Mouse (Mus musculus): ENCODE data around the gene Trp53bp1. TPM values are rescaled to one million over a fixed set of nuclear protein-coding genes. Genes with fewer than 3 reads are reported as not detected.

Gene Trp53bp1
- polyA plus RNA-seq, 1 experiment from 2014 or later = 125 TPM

DNA sequence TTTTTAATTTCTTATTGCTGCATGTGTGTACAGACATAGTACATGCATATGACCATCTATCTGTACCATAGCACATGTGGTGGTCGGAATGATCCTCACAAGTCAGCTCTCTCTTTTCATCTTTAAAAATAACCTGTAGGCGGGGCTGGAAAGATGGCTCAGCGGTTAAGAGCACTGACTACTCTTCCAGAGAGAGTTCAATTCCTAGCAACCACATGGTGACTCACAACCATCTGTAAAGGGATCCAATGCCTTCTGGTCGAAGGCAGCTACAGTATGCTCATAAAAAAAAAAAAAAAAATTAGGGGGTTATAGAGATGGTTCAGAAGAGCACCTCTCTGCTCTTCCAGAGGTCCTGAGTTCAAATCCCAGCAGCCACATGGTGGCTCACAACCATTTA, 31.8 kb downstream of the Trp53bp1 start:
- Histone ChIP-seq H3K4me3 (no peak overlapping the region), H3K27ac (no peak overlapping the region), H3K27me3 (no peaks in the 10 kb centered on the region), H3K9me3 (no peaks in the 10 kb centered on the region), H3K36me3 (peaks cover 71% of the 10 kb centered on the region), H3K9ac (no peak overlapping the region), H3K4me1 (no peaks in the 10 kb centered on the region), H3K4me2 (replicated peaks) (no peak overlapping the region)
- 90% methylated on average over 4 of the region's 4 CpGs for WGBS
- ATAC-seq (ENCODE audit: insufficient number of reproducible peaks, insufficient read depth, low FRiP score, low TSS enrichment) = no peak

DNA sequence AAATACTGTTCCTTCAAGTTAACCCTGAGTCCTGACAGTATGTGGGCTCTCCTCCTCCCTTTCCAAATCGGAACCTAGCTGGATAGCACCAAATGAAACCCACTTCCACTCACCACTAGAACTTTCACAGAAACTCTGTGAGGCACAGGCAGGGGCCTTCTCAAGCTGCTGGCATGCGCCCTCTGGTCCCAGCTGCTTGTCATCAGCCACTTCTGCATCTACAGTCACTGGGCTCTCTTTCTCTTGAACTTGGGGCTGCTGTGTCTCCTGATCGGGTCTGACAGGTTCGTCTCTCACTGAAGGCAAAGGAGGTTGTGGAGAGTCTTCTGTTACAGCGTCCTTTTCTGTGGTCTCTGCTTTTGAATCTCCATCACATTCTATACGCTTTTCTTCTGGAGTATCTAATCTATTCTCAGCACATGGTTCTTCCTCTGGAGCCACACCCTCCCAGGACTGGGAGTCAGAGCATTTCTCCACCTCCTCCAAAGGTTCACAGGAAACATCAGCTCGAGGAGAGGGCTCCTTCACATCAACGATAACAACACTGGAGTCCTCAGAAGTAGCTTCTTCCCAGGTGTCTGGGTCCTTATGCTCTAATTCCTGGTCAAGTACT, 35.6 kb downstream of the Trp53bp1 start:
- WGBS = 88% methylated on average over 8 of the region's 8 CpGs
- Histone ChIP-seq H3K4me3 (no peak overlapping the region), H3K27me3 (no peaks in the 10 kb centered on the region), H3K36me3 (peaks cover 80% of the 10 kb centered on the region), H3K27ac (no peak overlapping the region), H3K4me1 (no peaks in the 10 kb centered on the region), H3K4me2 (replicated peaks) (no peak overlapping the region), H3K9me3 (no peaks in the 10 kb centered on the region), H3K9ac (no peak overlapping the region)
- ATAC-seq (ENCODE audit: insufficient number of reproducible peaks, insufficient read depth, low FRiP score, low TSS enrichment) = no peak

DNA sequence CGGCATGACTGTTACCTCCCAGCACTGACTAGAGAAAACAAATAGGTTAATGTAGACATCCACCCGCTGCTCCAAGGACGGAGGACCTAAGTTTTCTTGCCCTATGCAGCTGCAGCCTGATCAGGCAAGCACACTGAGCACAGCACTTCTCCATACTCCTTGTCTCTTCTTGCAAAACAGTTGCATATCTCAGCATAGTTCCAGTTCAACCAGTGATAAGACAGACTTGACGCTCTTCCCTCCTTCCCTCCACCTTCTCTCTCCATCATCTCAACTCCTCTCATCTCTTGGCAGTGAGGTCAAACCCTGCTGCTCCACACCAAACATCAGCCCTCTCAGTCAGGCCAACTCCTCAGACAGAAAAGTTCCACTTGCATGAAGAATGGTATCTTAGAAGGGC, 43.1 kb downstream of the Trp53bp1 start:
- Histone ChIP-seq H3K9me3 (no peaks in the 10 kb centered on the region), H3K4me2 (replicated peaks) (no peak overlapping the region), H3K27me3 (no peaks in the 10 kb centered on the region), H3K4me1 (no peaks in the 10 kb centered on the region), H3K4me3 (no peak overlapping the region), H3K27ac (no peak overlapping the region), H3K36me3 (peaks cover 84% of the 10 kb centered on the region), H3K9ac (no peak overlapping the region)
- 90% methylated on average over 4 of the region's 4 CpGs for WGBS
- no peak for ATAC-seq (ENCODE audit: insufficient number of reproducible peaks, insufficient read depth, low FRiP score, low TSS enrichment)

DNA sequence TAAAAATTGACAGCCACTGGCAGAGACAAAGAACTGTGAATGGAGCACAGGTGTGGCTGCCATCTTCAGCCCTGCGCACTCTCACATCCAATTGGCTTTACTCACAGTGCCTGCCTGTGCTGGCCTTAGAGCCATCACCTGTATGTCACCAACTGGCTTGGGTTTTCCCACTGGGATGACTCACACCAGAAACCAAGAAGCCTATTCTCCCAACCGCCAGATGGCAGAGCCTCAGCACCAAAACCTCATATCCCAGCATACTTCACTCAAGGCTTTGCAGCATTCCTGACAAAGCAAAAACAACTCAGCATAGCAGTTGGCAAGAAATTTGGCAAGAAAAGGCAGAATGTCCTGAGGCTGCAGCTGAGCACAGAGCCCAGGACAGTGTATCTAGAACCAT, 48.2 kb downstream of the Trp53bp1 start:
- no peak for ATAC-seq (ENCODE audit: insufficient number of reproducible peaks, insufficient read depth, low FRiP score, low TSS enrichment)
- Histone ChIP-seq H3K27ac (no peak overlapping the region), H3K9ac (no peak overlapping the region), H3K36me3 (peaks cover 80% of the 10 kb centered on the region), H3K4me1 (no peaks in the 10 kb centered on the region), H3K4me2 (replicated peaks) (no peak overlapping the region), H3K4me3 (no peak overlapping the region), H3K9me3 (no peaks in the 10 kb centered on the region), H3K27me3 (no peaks in the 10 kb centered on the region)
- WGBS = 92% methylated on average over 2 of the region's 2 CpGs

DNA sequence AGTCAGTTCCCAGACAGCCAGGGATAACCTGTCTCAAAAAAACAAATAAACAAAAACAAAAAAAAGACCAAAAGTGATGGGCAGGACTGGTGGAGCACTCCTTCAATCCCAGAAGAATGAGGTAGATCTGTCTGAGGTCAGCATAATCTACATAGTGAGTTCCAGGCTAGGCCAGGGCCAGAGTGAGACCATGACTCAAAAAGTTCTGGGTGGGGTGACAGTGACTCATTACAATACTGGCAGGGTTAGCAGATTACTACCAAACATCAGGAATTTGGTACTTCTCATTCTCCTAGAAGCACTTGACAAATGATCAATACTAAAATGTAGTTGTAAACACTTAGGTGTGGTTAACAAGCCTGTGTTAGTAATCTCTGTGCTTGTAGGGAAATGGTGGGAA, 51.2 kb downstream of the Trp53bp1 start:
- no peak overlapping the region for H3K4me2 ChIP-seq (replicated peaks)

DNA sequence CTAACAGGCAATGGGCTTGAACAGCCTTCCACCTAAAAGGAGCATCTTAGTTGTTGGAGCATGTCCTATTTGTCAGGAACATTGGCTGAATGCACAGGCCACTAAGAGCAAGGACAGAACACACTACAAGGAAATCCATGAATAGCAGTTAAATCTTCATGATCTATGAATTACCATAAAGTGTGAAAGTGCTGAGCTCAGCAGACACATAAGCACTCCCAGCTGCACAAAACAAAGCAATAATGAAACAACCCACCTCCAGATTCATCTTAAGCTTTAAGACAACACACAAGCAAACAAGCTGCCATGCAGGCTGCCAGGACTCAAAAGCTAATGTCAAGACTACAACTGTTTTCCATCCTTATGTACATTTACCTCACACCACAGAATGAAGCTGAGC, 52.0 kb downstream of the Trp53bp1 start:
- no peak for ATAC-seq (ENCODE audit: insufficient number of reproducible peaks, insufficient read depth, low FRiP score, low TSS enrichment)
- H3K4me1 ChIP-seq = no peaks in the 10 kb centered on the region
- H3K27ac ChIP-seq = no peak overlapping the region
- no peak overlapping the region for H3K4me2 ChIP-seq (replicated peaks)
- H3K9ac ChIP-seq = no peak overlapping the region
- H3K9me3 ChIP-seq = no peaks in the 10 kb centered on the region
- no peaks in the 10 kb centered on the region for H3K27me3 ChIP-seq
- peaks cover 77% of the 10 kb centered on the region for H3K36me3 ChIP-seq
- no peak overlapping the region for H3K4me3 ChIP-seq

More for the DNA sequence above, 51.2 kb downstream of the Trp53bp1 start:
- no peaks in the 10 kb centered on the region for H3K4me1 ChIP-seq
- H3K4me3 ChIP-seq = no peak overlapping the region
- H3K27me3 ChIP-seq = no peaks in the 10 kb centered on the region
- ATAC-seq (ENCODE audit: insufficient number of reproducible peaks, insufficient read depth, low FRiP score, low TSS enrichment) = no peak
- H3K9ac ChIP-seq = no peak overlapping the region
- H3K27ac ChIP-seq = no peak overlapping the region
- no peaks in the 10 kb centered on the region for H3K9me3 ChIP-seq
- peaks cover 74% of the 10 kb centered on the region for H3K36me3 ChIP-seq

DNA sequence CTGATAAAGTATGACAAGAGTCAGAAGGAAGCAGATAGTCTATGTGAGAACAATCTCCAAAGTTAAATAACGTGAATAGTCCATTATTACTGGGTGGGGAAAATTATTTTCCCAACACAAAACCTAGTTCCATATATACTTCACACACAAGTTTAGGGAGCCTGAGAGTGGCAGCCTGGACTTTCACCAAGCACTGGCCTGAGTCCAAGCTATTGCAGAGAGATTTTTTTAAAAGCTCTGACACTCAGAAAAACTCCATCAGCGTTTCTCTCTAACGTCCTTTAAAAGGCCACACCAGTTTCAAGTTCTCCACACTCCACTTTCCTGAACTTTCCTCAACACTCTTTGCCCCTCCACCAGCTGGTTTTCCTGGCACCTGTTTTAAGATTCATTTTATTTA, 56.7 kb downstream of the Trp53bp1 start:
- ATAC-seq (ENCODE audit: insufficient number of reproducible peaks, insufficient read depth, low FRiP score, low TSS enrichment) = no peak
- H3K9me3 ChIP-seq = no peaks in the 10 kb centered on the region
- no peak overlapping the region for H3K27ac ChIP-seq
- H3K36me3 ChIP-seq = peaks cover 69% of the 10 kb centered on the region
- H3K4me1 ChIP-seq = no peaks in the 10 kb centered on the region
- H3K9ac ChIP-seq = no peak overlapping the region
- H3K27me3 ChIP-seq = no peaks in the 10 kb centered on the region
- H3K4me2 ChIP-seq (replicated peaks) = no peak overlapping the region
- no peak overlapping the region for H3K4me3 ChIP-seq
- 90% methylated on average over 3 of the region's 3 CpGs for WGBS

DNA sequence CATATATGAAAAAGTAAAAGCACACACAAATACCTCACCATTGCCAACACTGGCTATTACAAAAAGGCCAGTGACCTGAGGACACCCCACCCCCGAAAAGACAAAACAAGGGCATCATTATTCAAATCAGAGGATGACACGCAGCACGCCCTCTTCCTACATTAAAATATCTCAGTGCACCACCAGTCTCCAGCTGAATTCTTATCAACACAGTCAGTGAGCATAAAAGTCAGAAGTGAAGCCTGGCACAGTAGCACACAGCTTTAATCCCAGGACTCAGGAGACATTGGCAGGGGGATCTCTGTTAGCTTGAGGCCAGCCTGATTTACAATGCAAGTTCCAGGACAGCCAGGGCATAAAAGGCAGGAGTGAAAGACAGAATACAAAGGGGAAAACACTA, 64.7 kb downstream of the Trp53bp1 start:
- Histone ChIP-seq H3K9ac (no peak overlapping the region), H3K27ac (no peak overlapping the region), H3K4me2 (replicated peaks) (no peak overlapping the region), H3K36me3 (peaks cover 86% of the 10 kb centered on the region), H3K9me3 (no peaks in the 10 kb centered on the region), H3K4me1 (no peaks in the 10 kb centered on the region), H3K27me3 (no peaks in the 10 kb centered on the region), H3K4me3 (no peak overlapping the region)
- 87% methylated on average over 3 of the region's 3 CpGs for WGBS
- ATAC-seq (ENCODE audit: insufficient number of reproducible peaks, insufficient read depth, low FRiP score, low TSS enrichment) = no peak

DNA sequence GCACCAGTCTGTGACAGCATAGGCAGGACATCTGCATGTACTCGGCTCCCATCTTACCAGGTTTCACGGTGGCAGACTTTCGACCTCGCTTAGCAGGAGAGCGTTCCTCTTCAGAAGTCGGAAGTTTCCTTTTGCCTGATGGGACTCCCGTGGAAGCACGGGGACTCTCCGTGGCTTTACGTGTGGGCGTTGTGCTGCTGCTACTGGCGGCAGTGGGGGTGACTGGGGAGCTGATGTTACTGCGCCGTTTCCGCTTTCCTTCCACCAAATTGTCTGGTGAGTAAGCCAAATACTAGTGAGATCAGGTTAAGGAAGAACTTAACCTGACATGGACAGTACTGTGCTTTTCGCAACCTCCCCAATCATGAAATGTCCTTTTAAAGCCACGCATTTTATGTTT, 66.9 kb downstream of the Trp53bp1 start:
- H3K4me1 ChIP-seq = no peaks in the 10 kb centered on the region
- 95% methylated on average over 17 of the region's 17 CpGs for WGBS
- H3K27me3 ChIP-seq = no peaks in the 10 kb centered on the region
- H3K9me3 ChIP-seq = no peaks in the 10 kb centered on the region
- H3K4me2 ChIP-seq (replicated peaks) = no peak overlapping the region
- no peak for ATAC-seq (ENCODE audit: insufficient number of reproducible peaks, insufficient read depth, low FRiP score, low TSS enrichment)
- H3K27ac ChIP-seq = no peak overlapping the region
- H3K36me3 ChIP-seq = peaks cover 90% of the 10 kb centered on the region
- H3K9ac ChIP-seq = no peak overlapping the region
- no peak overlapping the region for H3K4me3 ChIP-seq

DNA sequence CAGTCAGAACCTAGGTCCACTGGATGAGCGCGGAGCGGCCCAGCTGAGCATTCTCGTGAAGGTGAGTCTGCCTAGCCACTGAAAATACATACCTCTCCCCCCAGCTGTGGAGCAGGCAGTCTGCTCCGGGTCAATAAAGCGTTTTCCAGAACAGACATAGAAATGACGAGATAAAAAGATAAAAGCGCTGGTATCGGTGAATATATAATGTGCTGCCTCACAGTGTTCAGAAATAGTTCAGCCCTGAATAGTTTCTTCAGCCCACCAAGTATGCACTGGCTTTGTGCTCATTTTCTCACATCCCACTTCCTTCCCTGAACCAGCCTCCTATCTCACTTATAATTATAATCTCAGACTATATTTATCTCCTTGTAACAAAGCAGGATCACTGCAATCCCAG, 75.7 kb downstream of the Trp53bp1 start:
- no peak overlapping the region for H3K4me3 ChIP-seq
- no peaks in the 10 kb centered on the region for H3K4me1 ChIP-seq
- H3K9me3 ChIP-seq = no peaks in the 10 kb centered on the region
- no peak for ATAC-seq (ENCODE audit: insufficient number of reproducible peaks, insufficient read depth, low FRiP score, low TSS enrichment)
- H3K9ac ChIP-seq = no peak overlapping the region
- peaks cover 93% of the 10 kb centered on the region for H3K36me3 ChIP-seq
- no peak overlapping the region for H3K4me2 ChIP-seq (replicated peaks)
- H3K27me3 ChIP-seq = no peaks in the 10 kb centered on the region
- WGBS = 94% methylated on average over 9 of the region's 9 CpGs
- H3K27ac ChIP-seq = no peak overlapping the region

DNA sequence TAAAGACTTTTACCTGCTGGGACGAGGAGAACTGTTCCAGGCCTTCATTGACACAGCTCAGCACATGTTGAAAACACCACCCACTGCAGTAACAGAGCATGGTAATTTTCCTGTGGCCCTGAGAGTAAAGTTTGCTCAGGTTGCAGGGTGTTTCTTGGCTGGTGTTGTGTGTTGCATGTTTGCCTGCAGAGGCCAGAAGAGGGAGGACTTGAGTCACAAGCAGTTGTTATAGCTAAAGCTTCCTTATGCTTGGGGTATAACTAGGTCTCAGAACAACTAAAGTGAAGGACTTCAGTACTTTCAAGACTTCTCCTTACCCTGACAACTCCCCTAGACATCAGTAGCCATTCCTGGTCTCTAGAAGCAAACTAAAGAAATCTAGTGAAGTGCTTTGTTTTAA, 82.7 kb downstream of the Trp53bp1 start:
- no peaks in the 10 kb centered on the region for H3K4me1 ChIP-seq
- no peak overlapping the region for H3K27ac ChIP-seq
- H3K4me2 ChIP-seq (replicated peaks) = no peak overlapping the region
- no peak overlapping the region for H3K4me3 ChIP-seq
- H3K27me3 ChIP-seq = no peaks in the 10 kb centered on the region
- no peak overlapping the region for H3K9ac ChIP-seq
- ATAC-seq (ENCODE audit: insufficient number of reproducible peaks, insufficient read depth, low FRiP score, low TSS enrichment) = no peak
- WGBS = 68% methylated on average over 1 of the region's 1 CpGs
- H3K36me3 ChIP-seq = peaks cover 68% of the 10 kb centered on the region
- H3K9me3 ChIP-seq = no peaks in the 10 kb centered on the region

DNA sequence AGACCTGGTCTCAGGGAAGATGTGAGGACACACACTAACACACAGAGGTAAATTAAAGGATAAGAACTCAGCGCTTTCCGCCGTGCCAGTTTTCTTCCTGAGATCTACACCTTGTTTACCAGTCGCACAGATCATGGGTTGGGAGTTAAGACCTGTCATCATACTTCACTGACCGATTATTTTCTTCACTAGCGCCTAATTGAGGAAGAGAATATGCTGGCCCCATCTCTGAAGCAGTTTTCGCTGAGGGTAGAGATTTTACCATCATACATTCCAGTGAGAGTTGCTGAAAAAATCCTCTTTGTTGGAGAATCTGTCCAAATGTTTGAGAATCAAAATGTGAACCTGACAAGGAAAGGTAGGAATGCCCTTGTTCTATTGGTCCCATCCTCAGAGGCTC, 87.1 kb downstream of the Trp53bp1 start:
- Histone ChIP-seq H3K9ac (no peak overlapping the region), H3K4me1 (no peaks in the 10 kb centered on the region), H3K27ac (no peak overlapping the region), H3K9me3 (no peaks in the 10 kb centered on the region), H3K36me3 (peaks cover 53% of the 10 kb centered on the region), H3K27me3 (no peaks in the 10 kb centered on the region), H3K4me2 (replicated peaks) (no peak overlapping the region), H3K4me3 (no peak overlapping the region)
- ATAC-seq (ENCODE audit: insufficient number of reproducible peaks, insufficient read depth, low FRiP score, low TSS enrichment) = no peak
- WGBS = 91% methylated on average over 7 of the region's 7 CpGs

DNA sequence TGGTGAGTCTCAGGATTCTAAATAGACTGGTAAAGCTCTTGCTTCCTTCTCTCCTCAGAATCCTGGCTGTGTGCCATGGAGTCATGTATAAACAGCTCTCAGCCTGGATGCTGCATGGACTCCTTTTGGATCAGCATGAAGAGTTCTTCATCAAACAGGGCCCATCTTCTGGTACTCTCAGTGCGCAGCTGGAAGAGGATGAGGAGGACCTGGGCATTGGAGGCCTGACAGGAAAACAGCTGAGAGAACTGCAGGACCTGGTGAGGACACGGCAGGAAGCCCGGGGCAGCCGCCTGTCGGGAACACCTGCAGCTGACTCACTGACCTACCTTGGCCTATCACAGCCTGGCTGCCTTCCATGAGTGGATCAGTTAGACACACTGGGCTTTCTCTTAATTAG, 87.8 kb downstream of the Trp53bp1 start:
- 89% methylated on average over 5 of the region's 5 CpGs for WGBS
- ATAC-seq (ENCODE audit: insufficient number of reproducible peaks, insufficient read depth, low FRiP score, low TSS enrichment) = no peak
- no peak overlapping the region for H3K4me3 ChIP-seq

More for the DNA sequence above, 87.8 kb downstream of the Trp53bp1 start:
- Histone ChIP-seq H3K27me3 (no peaks in the 10 kb centered on the region), H3K4me2 (replicated peaks) (no peak overlapping the region), H3K9me3 (no peaks in the 10 kb centered on the region), H3K9ac (no peak overlapping the region), H3K4me1 (no peaks in the 10 kb centered on the region), H3K27ac (no peak overlapping the region), H3K36me3 (peaks cover 54% of the 10 kb centered on the region)

All from embryonic facial prominence, embryonic 12.5 days (tissue).